Mouse (Mus musculus): Measurements from ENCODE around the gene Gm3629.
"Not testable (repeated sequence)": the region's sequence is repeated elsewhere in the genome, so short reads cannot be mapped to it uniquely, and the experiment has no call there.

DNA sequence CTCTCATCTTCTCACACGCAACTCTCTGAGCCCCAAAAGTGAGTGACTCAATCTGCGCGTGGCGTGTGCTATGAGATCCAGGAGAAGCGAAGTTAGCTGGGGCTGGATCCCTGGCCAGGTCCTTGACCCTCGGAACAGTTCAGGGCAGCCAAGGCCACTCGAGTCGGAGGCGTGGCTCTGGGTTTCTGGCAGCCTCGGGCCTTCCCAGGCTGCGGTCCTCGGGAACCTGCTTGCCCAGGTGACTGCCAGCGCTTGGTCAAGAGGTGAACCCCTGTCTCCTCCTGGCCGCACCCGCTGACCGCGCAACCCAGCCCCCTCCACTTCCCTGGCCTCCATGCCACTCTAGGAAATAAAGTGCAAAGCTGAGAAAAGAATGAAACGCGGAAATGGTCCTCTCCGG, 14.1 kb upstream of the Gm3629 start:
- not testable (repeated sequence) for TF ChIP-seq CTCF, EP300 (IDR thresholded peaks at IDR 0.05; ENCODE audit: low read depth)

Measured in liver, postnatal 0 days (tissue).